Mouse (Mus musculus) left cerebral cortex, adult 2 months (tissue): ENCODE data around the gene Asb17. TPM values are rescaled to one million over a fixed set of nuclear protein-coding genes. Genes with fewer than 3 reads are reported as not detected.
A peak's percentile ranks its signal among the peaks of the same experiment; 100 is the strongest.

Experiments used
- DNase-seq, 2 experiments: peaks; one replicate each; pipeline ENCODE4 v3.0.0; 2021 to 2022; ENCODE audit warnings: low spot score in 2 of 2, mixed read lengths in 1 of 2; ENCODE audit errors: extremely low spot score in 1 of 2
- H3K27ac ChIP-seq: fragments of 200-600 bp; 2 replicates; pipeline ENCODE4 v1.8.1; 2022
- H3K4me3 ChIP-seq: fragments of 200-600 bp; 2 replicates; pipeline ENCODE4 v1.8.1; 2022
- CTCF ChIP-seq: fragments of 200-600 bp; IDR thresholded peaks from 2 replicates; pipeline ENCODE4 v1.8.1; 2022; ENCODE audit warnings: antibody characterized with exemption, mild to moderate bottlenecking, moderate library complexity
- intact Hi-C: fragments of 180-260 bp; cut with DNase I; formaldehyde crosslinking; loops from one replicate; pipeline ENCODE4 v1.15.1; 2025
- total RNA-seq, 2 experiments: library from RNA; stranded (reverse); gene quantifications; 2 replicates each; pipeline ENCODE4 v1.2.3; 2021

Asb17 gene
- total RNA-seq, 2 experiments from 2014 or later, result not detected

DNA sequence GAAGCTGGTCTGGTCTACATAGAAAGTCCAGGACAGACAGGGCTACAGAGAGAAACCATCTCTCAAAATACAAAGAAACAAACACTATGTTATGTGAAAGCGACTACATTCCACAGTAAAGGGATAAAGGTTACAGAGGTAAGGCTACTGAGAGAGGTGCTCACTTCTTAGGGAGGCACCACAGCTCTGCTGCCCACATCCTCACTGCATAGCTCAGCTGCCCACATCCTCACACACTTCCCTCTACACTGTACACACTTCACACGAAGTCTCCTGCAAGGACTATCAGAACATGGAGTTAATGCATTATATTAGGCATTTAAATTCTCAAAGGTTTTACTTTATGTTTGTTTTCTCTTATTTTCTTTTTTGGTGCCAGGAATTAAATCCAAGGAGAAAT lies 19.8 kb downstream of the Asb17 start:
- intact Hi-C loops, result no loop called here
- Histone ChIP-seq H3K4me3 (no peak overlapping the region), H3K27ac (no peak overlapping the region)
- DNase-seq, result no peak
- TF ChIP-seq CTCF, result no peak

DNA sequence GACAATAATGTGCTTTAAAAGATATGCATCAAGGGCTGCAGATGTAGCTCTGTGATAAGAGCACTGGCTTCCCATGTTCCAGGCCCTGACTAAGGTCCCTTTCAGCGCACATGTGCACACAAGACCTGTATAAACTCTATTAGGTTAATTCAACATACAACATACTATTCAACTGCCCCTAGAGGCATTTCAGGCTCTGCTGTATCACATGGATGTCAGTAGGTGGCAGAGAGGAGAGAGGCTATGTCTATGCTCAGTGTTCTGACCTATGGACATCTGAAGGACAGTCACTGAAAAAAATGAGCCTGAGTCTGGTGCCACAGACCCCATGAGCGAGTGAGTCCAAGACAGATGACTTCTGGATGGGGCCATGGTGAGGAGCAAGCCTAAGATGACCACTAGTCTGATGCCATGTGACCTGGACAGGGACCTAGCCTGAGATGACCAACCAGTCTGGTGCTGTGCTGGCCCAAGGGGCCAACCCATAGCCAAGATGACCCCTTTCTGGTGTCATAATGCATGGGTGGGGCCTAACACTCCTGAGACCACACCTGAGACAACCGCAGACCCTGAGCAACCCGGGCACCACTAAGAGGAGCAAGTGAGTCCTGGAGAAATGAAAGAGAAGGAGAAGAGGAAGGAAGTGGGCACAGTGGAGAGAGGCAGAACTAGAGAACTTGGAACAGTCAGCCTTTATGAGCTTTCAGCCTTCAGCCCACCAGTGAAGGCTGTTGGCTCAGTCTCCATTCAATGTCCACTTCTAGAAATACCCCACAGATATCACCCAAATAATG lies 20.8 kb downstream of the Asb17 start:
- intact Hi-C loops, result no loop called here
- Histone ChIP-seq H3K4me3 (no peak overlapping the region), H3K27ac (no peak overlapping the region)
- no peak for TF ChIP-seq CTCF
- DNase-seq, result no peak

DNA sequence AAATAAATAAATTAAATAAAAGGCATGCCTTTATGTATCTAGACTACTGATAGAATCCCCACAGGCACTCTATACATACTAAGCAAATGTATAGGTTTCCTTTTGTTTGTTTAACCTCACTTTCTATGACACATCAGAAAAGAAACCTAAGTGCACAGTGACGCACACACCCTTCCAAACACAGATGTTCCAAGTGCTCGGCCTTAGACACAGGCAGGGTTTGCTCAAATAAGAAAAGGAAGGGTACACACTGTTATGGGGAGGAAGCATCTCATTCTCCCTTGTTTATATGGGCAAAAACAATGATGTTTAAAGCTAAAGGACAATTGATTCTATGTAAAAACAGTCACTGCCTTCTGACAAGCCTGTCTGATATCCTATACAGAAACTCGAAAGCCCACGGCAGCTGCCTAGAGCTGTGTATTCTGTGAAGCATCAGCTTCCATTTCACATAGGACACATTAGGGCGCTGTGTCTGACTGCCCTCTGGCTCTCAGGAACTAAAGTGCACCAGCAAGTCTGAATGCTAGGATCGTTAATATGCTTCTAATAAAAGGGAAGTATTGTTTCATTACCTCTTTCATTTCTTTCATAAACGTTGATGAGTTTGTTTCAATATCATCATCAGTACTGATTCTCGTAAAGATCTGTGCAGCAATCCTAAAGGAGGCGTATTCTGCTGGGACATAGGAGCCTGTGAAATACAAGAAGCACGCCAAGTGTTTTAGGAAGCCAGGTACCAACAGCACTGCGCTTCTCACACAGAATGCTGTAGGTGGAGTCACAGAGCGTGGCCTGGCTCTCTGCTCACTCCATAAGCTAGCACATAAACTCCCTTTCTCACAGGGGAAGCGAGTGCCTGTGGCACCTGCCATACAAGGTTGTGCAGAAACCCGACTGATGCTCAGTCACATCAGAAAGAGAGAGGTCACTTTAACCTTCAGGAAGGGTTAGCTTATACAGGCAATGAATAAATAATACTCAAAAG lies 23.4 kb downstream of the Asb17 start:
- intact Hi-C loops, result no loop called here
- Histone ChIP-seq H3K4me3 (no peak overlapping the region), H3K27ac (no peak overlapping the region)
- no peak; the same call in none of the 2 replicates for TF ChIP-seq CTCF
- DNase-seq, result no peak

DNA sequence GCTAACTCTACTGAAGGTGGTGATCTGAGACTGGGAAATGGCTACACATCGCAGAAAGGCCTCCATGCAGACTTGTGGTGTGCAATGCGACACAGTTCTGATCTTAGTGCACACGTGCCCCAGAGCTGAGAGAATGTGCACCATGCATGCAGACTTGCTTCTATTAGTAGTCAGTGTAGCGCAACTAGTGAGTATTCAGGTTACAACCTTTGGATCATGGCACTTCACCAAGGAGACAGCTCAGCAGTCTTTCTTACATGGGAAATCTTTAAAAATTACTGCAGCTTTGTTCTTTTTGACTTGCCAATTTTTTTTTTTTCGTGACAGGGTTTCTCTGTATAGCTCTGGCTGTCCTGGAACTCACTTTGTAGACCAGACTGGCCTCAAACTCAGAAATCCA lies 27.4 kb downstream of the Asb17 start:
- no peak for DNase-seq
- intact Hi-C loops, result no loop called here
- Histone ChIP-seq H3K27ac (no peak overlapping the region), H3K4me3 (no peak overlapping the region)
- no peak for TF ChIP-seq CTCF

DNA sequence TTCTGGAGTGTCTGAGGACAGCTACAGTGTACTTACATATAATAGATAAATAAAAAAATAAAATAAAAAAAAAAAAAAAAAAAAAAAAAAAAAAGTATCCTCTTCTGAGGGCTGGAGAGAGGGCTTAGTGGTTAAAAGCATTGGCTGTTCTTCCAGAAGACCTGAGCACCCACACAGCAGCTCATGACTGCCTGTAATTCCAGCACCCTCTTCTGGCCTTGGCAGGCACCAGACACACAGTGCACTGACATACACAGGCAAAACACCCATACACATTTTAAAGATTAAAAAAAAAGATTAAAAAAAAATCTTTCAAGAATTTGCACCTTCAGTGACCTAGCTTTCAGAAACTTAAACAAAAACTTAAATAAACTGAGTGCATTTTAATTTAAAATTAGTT lies 42.3 kb downstream of the Asb17 start:
- Histone ChIP-seq H3K27ac (no peak overlapping the region), H3K4me3 (no peak overlapping the region)
- no peak; the same call in 1 of the 2 replicates for TF ChIP-seq CTCF
- intact Hi-C loops, result no loop called here
- DNase-seq, result no peak

DNA sequence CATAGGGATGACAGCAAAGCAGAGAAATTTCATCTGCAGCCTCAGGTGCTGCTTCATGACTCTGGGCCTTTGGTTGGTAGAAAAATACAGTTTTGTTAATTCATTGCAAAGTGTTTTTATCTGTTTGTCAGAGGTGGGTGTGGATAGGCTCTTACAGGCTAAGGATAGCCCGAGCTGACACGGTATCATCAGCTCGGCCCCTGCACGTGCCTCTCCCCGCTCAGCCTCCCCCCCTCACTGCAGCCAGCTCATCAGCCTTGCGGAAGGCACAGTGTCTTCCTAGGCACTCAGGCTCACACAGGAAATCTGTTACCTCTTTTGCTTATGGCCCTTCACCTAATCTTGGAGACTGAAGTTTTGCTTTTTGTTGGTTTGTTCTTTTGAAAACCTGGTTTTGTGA lies 44.1 kb downstream of the Asb17 start:
- Histone ChIP-seq H3K27ac (no peak overlapping the region), H3K4me3 (no peak overlapping the region)
- no peak for TF ChIP-seq CTCF
- intact Hi-C loops, result no loop called here
- DNase-seq, result no peak

DNA sequence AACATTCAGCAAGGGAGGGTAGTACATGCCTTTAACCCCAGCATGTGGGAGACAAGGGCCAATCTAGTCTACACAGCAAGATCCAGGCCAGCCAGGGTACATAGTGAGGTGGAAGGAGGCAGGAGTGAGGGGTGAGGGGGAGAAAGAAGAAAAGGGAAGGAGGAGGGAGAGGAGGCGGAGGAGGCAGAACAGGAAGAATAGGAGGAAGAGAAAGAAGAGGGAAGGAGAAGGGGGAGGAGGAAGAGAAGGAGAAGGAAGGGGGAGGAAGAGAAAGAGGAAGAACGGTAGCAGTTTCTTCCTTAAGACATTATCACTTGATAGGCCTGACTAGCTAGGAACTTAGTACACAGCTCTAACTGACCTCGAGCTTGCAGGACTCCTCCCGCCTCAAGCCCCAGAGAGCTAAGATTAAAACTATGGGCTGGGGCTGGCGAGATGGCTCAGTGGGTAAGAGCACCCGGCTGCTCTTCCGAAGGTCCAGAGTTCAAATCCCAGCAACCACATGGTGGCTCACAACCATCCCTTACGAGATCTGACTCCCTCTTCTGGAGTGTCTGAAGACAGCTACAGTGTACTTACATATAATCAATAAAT lies 45.3 kb downstream of the Asb17 start:
- no peak for DNase-seq
- intact Hi-C loops, result no loop called here
- no peak for TF ChIP-seq CTCF
- Histone ChIP-seq H3K27ac (no peak overlapping the region), H3K4me3 (no peak overlapping the region)

DNA sequence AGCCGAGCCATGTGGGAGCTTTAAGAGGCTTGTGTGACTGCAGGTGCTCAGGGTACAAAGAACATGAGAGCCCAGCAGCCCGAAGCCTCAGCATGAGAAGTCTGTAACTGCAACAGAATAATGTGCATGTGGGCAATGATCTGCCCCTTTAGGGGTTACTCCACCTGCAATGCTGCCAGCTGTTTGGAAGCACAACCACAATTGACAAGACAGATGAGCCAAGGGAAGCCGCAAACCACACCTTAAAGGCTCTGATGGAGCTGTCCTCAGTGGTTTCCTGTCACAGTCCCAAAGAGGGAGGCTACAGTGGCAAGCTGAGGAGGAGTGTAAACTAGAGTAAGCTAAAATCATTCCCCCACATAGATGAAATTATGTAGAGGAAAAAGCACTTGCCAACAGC lies 51.4 kb downstream of the Asb17 start:
- TF ChIP-seq CTCF, result no peak
- intact Hi-C loops, result loop anchor here (5.0 kb wide), 1 partner anchor 1418 kb away; no protein-coding TSS in a partner anchor
- no peak overlapping the region for H3K27ac ChIP-seq
- DNase-seq, result no peak
- no peak overlapping the region for H3K4me3 ChIP-seq

DNA sequence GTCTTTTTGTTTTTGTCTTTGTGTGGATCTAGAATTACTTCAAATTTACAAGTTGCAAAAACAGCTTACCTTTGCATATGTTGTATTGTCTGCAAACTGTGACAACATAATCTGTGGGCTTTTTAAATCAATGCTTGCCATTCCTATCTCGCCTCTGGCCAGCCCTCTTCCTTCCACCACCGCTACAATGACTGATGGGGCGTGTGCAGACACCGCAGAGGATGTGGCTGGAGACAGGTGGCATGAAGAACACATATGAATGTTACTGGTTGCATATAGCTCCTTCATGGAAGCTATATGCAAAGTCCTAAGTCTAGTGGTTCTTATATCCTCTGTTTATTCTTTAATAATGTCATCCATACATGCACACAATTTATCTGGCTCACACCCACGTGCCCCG lies 53.2 kb downstream of the Asb17 start:
- Histone ChIP-seq H3K27ac (no peak overlapping the region), H3K4me3 (no peak overlapping the region)
- DNase-seq, result no peak
- intact Hi-C loops, result loop anchor here (5.0 kb wide), 1 partner anchor 1420 kb away; no protein-coding TSS in a partner anchor
- TF ChIP-seq CTCF, result no peak

DNA sequence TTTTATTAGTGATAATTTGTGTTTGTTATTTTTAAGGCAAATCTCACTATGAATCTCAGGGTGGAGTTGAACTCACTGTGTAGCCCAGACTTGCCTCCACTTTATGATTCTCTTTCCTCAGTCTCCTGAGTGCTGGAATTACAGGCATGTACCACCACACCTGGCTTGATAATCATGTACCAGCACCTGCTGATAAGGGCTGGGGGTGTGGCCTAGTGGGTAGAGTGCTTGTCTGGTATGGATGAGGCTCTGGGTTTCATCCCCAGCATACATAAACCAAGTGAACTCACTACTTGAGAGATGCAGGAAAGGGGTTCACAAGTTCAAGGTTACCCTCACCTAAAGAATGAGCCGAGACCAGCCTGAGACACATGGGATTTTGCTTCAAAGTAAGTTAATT lies 57.9 kb downstream of the Asb17 start:
- DNase-seq, result no peak
- intact Hi-C loops, result no loop called here

DNA sequence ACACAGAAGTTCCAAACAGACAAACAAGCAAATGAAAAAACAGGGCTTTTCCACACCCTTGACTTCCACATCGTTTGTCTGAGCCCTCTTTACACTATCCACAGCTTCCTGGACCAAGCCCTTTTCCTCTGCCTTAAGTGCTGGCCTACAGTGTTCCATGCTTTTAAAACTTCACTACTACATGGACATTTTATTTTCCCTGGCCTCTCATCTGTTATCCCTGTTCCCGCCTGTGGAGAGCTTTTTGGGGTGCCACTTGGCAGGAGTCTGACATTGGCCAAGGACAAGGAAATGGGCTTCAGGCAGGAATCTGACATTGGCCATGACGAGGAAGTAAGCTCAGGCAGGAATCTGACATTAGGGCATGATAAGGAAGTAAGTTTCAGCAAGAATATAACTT lies 58.6 kb downstream of the Asb17 start:
- intact Hi-C loops, result no loop called here
- no peak for DNase-seq
- Histone ChIP-seq H3K4me3 (no peak overlapping the region), H3K27ac (no peak overlapping the region)
- no peak for TF ChIP-seq CTCF

More for the DNA sequence above, 57.9 kb downstream of the Asb17 start:
- no peak overlapping the region for H3K4me3 ChIP-seq
- no peak for TF ChIP-seq CTCF
- H3K27ac ChIP-seq, result no peak overlapping the region

DNA sequence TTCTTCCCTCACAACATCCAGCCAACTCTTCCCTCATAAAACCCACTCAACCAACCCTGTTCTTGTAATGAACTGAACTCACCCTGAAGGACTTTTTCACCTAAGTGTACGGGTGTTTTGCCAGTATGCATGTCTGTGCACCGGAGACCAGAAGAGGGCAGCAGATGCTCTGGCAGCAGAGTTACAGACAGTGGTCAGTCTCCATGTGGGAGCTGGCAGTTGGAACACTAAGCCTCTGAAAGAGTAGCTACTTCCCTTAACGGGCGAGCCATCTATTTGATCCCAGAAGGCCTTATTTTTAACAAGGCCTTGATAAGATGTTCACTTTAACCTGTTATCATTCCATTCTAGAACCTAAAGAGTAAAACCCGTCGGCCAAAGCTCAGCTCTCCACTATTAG lies 60.6 kb downstream of the Asb17 start:
- no peak overlapping the region for H3K27ac ChIP-seq
- peak in 1 of 2 experiments; percentile 42 for DNase-seq
- H3K4me3 ChIP-seq, result no peak overlapping the region
- peak; percentile 64 for TF ChIP-seq CTCF
- intact Hi-C loops, result no loop called here

Other genes with a start within 250 kb of the Asb17 start
- 10 to 100 TPM; 17.1 to 18.8 TPM for gene St6galnac3, start 119.0 kb upstream of the Asb17 start, total RNA-seq
- gene Msh4, start 61.9 kb downstream of the Asb17 start, total RNA-seq, result under 1 TPM; 0.30 to 0.36 TPM
- gene Rabggtb, start 68.8 kb downstream of the Asb17 start, total RNA-seq, result 10 to 100 TPM; 69.2 to 70.8 TPM
- gene Acadm, start 100.4 kb downstream of the Asb17 start, total RNA-seq, result 10 to 100 TPM; 44.8 to 47.3 TPM
- gene Slc44a5, start 129.2 kb downstream of the Asb17 start, total RNA-seq, result 1 to 10 TPM; 9.0 to 9.3 TPM